Mouse (Mus musculus) CH12.LX (cell line): ENCODE data around the gene Sall4. TPM values are rescaled to one million over a fixed set of nuclear protein-coding genes. Genes with fewer than 3 reads are reported as not detected.

Experiments used
- DNase-seq: peaks from one replicate; pipeline ENCODE4 v3.0.0-alpha.2; 2013; ENCODE audit errors: extremely low read depth
- H3K27ac ChIP-seq: 2 replicates; pipeline ENCODE4 v1.5.1; 2012; ENCODE audit warnings: low read depth, mild to moderate bottlenecking, control low read depth, moderate library complexity; ENCODE audit not compliant: insufficient read depth
- H3K27me3 ChIP-seq: replicated peaks from 2 replicates; pipeline ENCODE3; 2012; ENCODE audit warnings: inconsistent platforms
- H3K36me3 ChIP-seq, 2 experiments: replicated peaks in 1 of 2; 2 replicates each; pipeline versions ENCODE3 to v1.6.1; 2012; ENCODE audit warnings: inconsistent platforms in 1 of 2, low read length in 1 of 2, mild to moderate bottlenecking in 1 of 2, mixed read lengths in 1 of 2, moderate library complexity in 1 of 2; ENCODE audit not compliant: control insufficient read depth in 1 of 2, insufficient read depth in 1 of 2
- H3K4me1 ChIP-seq, 2 experiments: 2 replicates each; pipeline ENCODE4 v1.6.1; 2012; ENCODE audit warnings: inconsistent platforms in 1 of 2, moderate library complexity in 1 of 2; ENCODE audit not compliant: insufficient read depth in 2 of 2, control insufficient read depth in 1 of 2
- H3K4me2 ChIP-seq: 2 replicates; pipeline ENCODE4 v1.6.1; 2012; ENCODE audit warnings: low read depth, mild to moderate bottlenecking, control low read depth; ENCODE audit not compliant: poor library complexity, insufficient read depth, severe bottlenecking
- H3K4me3 ChIP-seq, 3 experiments: fragments of 150-350 bp in 1 of 3; sonication (generic) in 1 of 3; replicated peaks in 1 of 3; 2 replicates each; pipeline versions ENCODE3 to v1.5.1; 2011 to 2012; ENCODE audit warnings: low read depth in 2 of 3, low read length in 2 of 3, mild to moderate bottlenecking in 2 of 3, moderate library complexity in 2 of 3, control low read depth in 1 of 3, improper control_type of control experiment in 1 of 3, inconsistent platforms in 1 of 3, mixed read lengths in 1 of 3; ENCODE audit not compliant: poor library complexity in 1 of 3
- H3K79me2 ChIP-seq: replicated peaks from 2 replicates; pipeline ENCODE4 v1.6.1; 2012; ENCODE audit warnings: mild to moderate bottlenecking, moderate library complexity; ENCODE audit not compliant: control insufficient read depth, poor library complexity, insufficient read depth, severe bottlenecking; ENCODE audit errors: extremely low read depth
- H3K9ac ChIP-seq: 2 replicates; pipeline ENCODE4 v1.6.1; 2012; ENCODE audit warnings: low read depth, mild to moderate bottlenecking, control low read depth, moderate library complexity; ENCODE audit not compliant: insufficient read depth
- H3K9me3 ChIP-seq: replicated peaks from 2 replicates; pipeline ENCODE3; 2012; ENCODE audit warnings: low read length, inconsistent platforms, mixed read lengths
- ELF1 ChIP-seq: IDR thresholded peaks from 2 replicates; pipeline ENCODE4 v1.6.1; 2014; ENCODE audit warnings: low read depth, mild to moderate bottlenecking, inconsistent platforms, low read length, improper control_type of control experiment
- GABPA ChIP-seq: IDR thresholded peaks from 2 replicates; pipeline ENCODE4 v1.6.1; 2012; ENCODE audit warnings: low read depth, low read length, improper control_type of control experiment, inconsistent platforms; ENCODE audit not compliant: insufficient replicate concordance
- HCFC1 ChIP-seq: IDR thresholded peaks from 2 replicates; pipeline ENCODE4 v1.6.1; 2012; ENCODE audit warnings: low read depth, mild to moderate bottlenecking, inconsistent platforms, low read length, improper control_type of control experiment
- JUN ChIP-seq: IDR thresholded peaks from 2 replicates; pipeline ENCODE4 v1.6.1; 2011; ENCODE audit warnings: low read depth, mild to moderate bottlenecking, low read length, improper control_type of control experiment, moderate library complexity; ENCODE audit not compliant: insufficient read depth
- MAX ChIP-seq: IDR thresholded peaks from 2 replicates; pipeline ENCODE4 v1.6.1; 2011; ENCODE audit warnings: low read length, improper control_type of control experiment
- SIN3A ChIP-seq: IDR thresholded peaks from 2 replicates; pipeline ENCODE4 v1.6.1; 2012; ENCODE audit warnings: low read length, improper control_type of control experiment, inconsistent platforms
- ZC3H11A ChIP-seq: IDR thresholded peaks from 2 replicates; pipeline ENCODE4 v1.6.1; 2012; ENCODE audit warnings: low read depth, mild to moderate bottlenecking, inconsistent platforms, low read length, improper control_type of control experiment
- dilution Hi-C: fragments of 300-500 bp; cut with MboI; formaldehyde crosslinking; loops from 2 replicates; pipeline ENCODE4 v1.14.3; 2020; ENCODE audit warnings: low sequenced_read_pairs; ENCODE audit not compliant: extremely low pct_unique_long_range_greater_than_20kb, extremely low pct_ligation_motif_present
- in situ Hi-C: fragments of 300-500 bp; cut with MboI; formaldehyde crosslinking; loops from 3 replicates; pipeline ENCODE4 v1.14.3; 2019; ENCODE audit warnings: low sequenced_read_pairs, low pct_ligation_motif_present, low pct_unique_long_range_greater_than_20kb, mixed read lengths
- polyA plus RNA-seq: library from polyadenylated mRNA; unstranded; fragments of >175 nt; gene quantifications from 2 replicates; pipeline ENCODE4 v1.2.1, GENCODE M21; 2012; ENCODE audit warnings: low read depth; ENCODE audit not compliant: insufficient read length
- total RNA-seq, 2 experiments: library from RNA; depleted of rRNA; stranded (reverse); fragments of 300-350 nt in 1 of 2; fragments of >200 nt in 1 of 2; gene quantifications; 2 replicates each; pipeline ENCODE4 v1.2.3; 2012 to 2014

The Sall4 gene
- total and polyA plus RNA-seq, 3 experiments = not detected

- dilution Hi-C loops = no loop called here
- no peak overlapping the region for H3K4me3 ChIP-seq
- no peak for DNase-seq
These were observed 65.5 kb downstream of the Sall4 start for GRCm38 (mm10) chr2:168702266-168702665.

More at GRCm38 (mm10) chr2:168702266-168702665, 65.5 kb downstream of the Sall4 start:
- Histone ChIP-seq H3K4me2 (no peak overlapping the region), H3K27me3 (no peaks in the 10 kb centered on the region), H3K9me3 (peaks cover 16% of the 10 kb centered on the region), H3K27ac (no peak overlapping the region), H3K36me3 (no peaks in the 10 kb centered on the region), H3K4me1 (peaks cover 0 to 9% of the 10 kb centered on the region in 2 experiments; a peak in 2 of 4 replicates), H3K9ac (no peak overlapping the region), H3K79me2 (no peaks in the 10 kb centered on the region)
- in situ Hi-C loops = no loop called here
- TF ChIP-seq MAX (no peak), JUN (no peak), SIN3A (no peak), ZC3H11A (no peak), HCFC1 (no peak), ELF1 (no peak), GABPA (no peak)

Other genes with a start within 250 kb of the Sall4 start
- gene Nfatc2, start 166.3 kb downstream of the Sall4 start, total RNA-seq (2012; rRNA removed) = 2.9 and 3.6 TPM in 2 replicates
- 1.3 and 1.8 TPM in 2 replicates for gene Nfatc2, start 166.3 kb downstream of the Sall4 start, total RNA-seq (2014; rRNA removed)
- gene Nfatc2, start 166.3 kb downstream of the Sall4 start, polyA plus RNA-seq = 3.2 and 4.8 TPM in 2 replicates
- 18.4 and 18.9 TPM in 2 replicates for gene Atp9a, start 25.5 kb downstream of the Sall4 start, total RNA-seq (2012; rRNA removed)
- gene Atp9a, start 25.5 kb downstream of the Sall4 start, total RNA-seq (2014; rRNA removed) = 33.3 and 43.7 TPM in 2 replicates
- 39.7 and 40.1 TPM in 2 replicates for gene Atp9a, start 25.5 kb downstream of the Sall4 start, polyA plus RNA-seq
- 25.1 and 25.8 TPM in 2 replicates for gene Zfp64, start 187.6 kb upstream of the Sall4 start, total RNA-seq (2012; rRNA removed)
- 20.0 and 22.2 TPM in 2 replicates for gene Zfp64, start 187.6 kb upstream of the Sall4 start, total RNA-seq (2014; rRNA removed)
- 31.4 and 37.0 TPM in 2 replicates for gene Zfp64, start 187.6 kb upstream of the Sall4 start, polyA plus RNA-seq